Mouse (Mus musculus) kidney, postnatal 10 days (tissue): ENCODE measurements around the gene Fbxl17.
A peak's percentile ranks its signal among the peaks of the same experiment; 100 is the strongest.

Source experiments
- DNase-seq: peaks from one replicate; pipeline ENCODE4 v3.0.0; 2021; ENCODE audit warnings: mixed read lengths

Fbxl17 gene

GRCm38 (mm10) chr17:63402741-63403681, 96.8 kb downstream of the Fbxl17 start:
- DNase-seq, result peak; percentile 53

- DNase-seq, result no peak
These were observed 97.6 kb downstream of the Fbxl17 start for GRCm38 (mm10) chr17:63402170-63402569.

- no peak for DNase-seq
These were observed 99.2 kb downstream of the Fbxl17 start for GRCm38 (mm10) chr17:63400640-63401039.

GRCm38 (mm10) chr17:63399816-63400215, 100.0 kb downstream of the Fbxl17 start:
- DNase-seq, result no peak

GRCm38 (mm10) chr17:63391506-63391905, 108.3 kb downstream of the Fbxl17 start:
- DNase-seq, result no peak

GRCm38 (mm10) chr17:63390951-63391350, 108.9 kb downstream of the Fbxl17 start:
- no peak for DNase-seq

GRCm38 (mm10) chr17:63370977-63371376, 128.8 kb downstream of the Fbxl17 start:
- no peak for DNase-seq

GRCm38 (mm10) chr17:63369631-63370310, 130.0 kb downstream of the Fbxl17 start:
- DNase-seq, result no peak

GRCm38 (mm10) chr17:63367476-63367875, 132.3 kb downstream of the Fbxl17 start:
- DNase-seq, result no peak

- DNase-seq, result no peak
These were observed 133.8 kb downstream of the Fbxl17 start for GRCm38 (mm10) chr17:63366045-63366444.

GRCm38 (mm10) chr17:63364605-63365004, 135.2 kb downstream of the Fbxl17 start:
- DNase-seq, result no peak

- DNase-seq, result no peak
These were observed 137.6 kb downstream of the Fbxl17 start for GRCm38 (mm10) chr17:63362196-63362595.

GRCm38 (mm10) chr17:63361679-63362078, 138.1 kb downstream of the Fbxl17 start:
- DNase-seq, result no peak

- DNase-seq, result no peak
These were observed 141.0 kb downstream of the Fbxl17 start for GRCm38 (mm10) chr17:63358837-63359236.

GRCm38 (mm10) chr17:63356202-63356601, 143.6 kb downstream of the Fbxl17 start:
- DNase-seq, result no peak

- DNase-seq, result no peak
These were observed 147.1 kb downstream of the Fbxl17 start for GRCm38 (mm10) chr17:63352634-63353195.

GRCm38 (mm10) chr17:63351682-63352081, 148.1 kb downstream of the Fbxl17 start:
- no peak for DNase-seq

GRCm38 (mm10) chr17:63350876-63351509, 148.8 kb downstream of the Fbxl17 start:
- no peak for DNase-seq

GRCm38 (mm10) chr17:63344101-63344500, 155.7 kb downstream of the Fbxl17 start:
- DNase-seq, result no peak

GRCm38 (mm10) chr17:63343076-63343475, 156.7 kb downstream of the Fbxl17 start:
- DNase-seq, result no peak

GRCm38 (mm10) chr17:63342440-63342839, 157.4 kb downstream of the Fbxl17 start:
- no peak for DNase-seq

GRCm38 (mm10) chr17:63341203-63341602, 158.6 kb downstream of the Fbxl17 start:
- DNase-seq, result no peak

GRCm38 (mm10) chr17:63328888-63329287, 170.9 kb downstream of the Fbxl17 start:
- no peak for DNase-seq
